Mouse (Mus musculus) hindbrain, embryonic 16.5 days (tissue): Measurements from ENCODE around the gene Crip2. TPM values are rescaled to one million over a fixed set of nuclear protein-coding genes. Genes with fewer than 3 reads are reported as not detected.

Source experiments
- ATAC-seq: fragments of 200-750 bp; cut with Nextera tagmentation; 2 replicates; pipeline ENCODE4 v1.8.0; 2017; ENCODE audit warnings: moderate TSS enrichment, moderate library complexity
- H3K27ac ChIP-seq: fragments of 300-500 bp; sonication (generic); 2 replicates; pipeline ENCODE4 v1.5.1; 2014; ENCODE audit warnings: low read depth, mild to moderate bottlenecking, control low read depth, low read length, moderate library complexity
- H3K27me3 ChIP-seq: fragments of 300-500 bp; sonication (generic); replicated peaks from 2 replicates; pipeline ENCODE4 v1.6.1; 2014; ENCODE audit warnings: low read length; ENCODE audit not compliant: control insufficient read depth, insufficient read depth
- H3K36me3 ChIP-seq: fragments of 300-500 bp; sonication (generic); 2 replicates; pipeline ENCODE4 v1.6.1; 2014; ENCODE audit warnings: mild to moderate bottlenecking, low read length, moderate library complexity, mixed read lengths; ENCODE audit not compliant: control insufficient read depth, insufficient read depth
- H3K4me1 ChIP-seq: fragments of 300-500 bp; sonication (generic); 2 replicates; pipeline ENCODE4 v1.6.1; 2014; ENCODE audit warnings: low read depth, low read length; ENCODE audit not compliant: control insufficient read depth, insufficient read depth
- H3K4me2 ChIP-seq: fragments of 300-500 bp; sonication (generic); 2 replicates; pipeline ENCODE4 v1.6.1; 2014; ENCODE audit warnings: mild to moderate bottlenecking, low read length, control low read depth, moderate library complexity
- H3K4me3 ChIP-seq: fragments of 300-500 bp; sonication (generic); 2 replicates; pipeline ENCODE4 v1.5.1; 2014; ENCODE audit warnings: mild to moderate bottlenecking, low read length, control low read depth, moderate library complexity
- H3K9ac ChIP-seq: fragments of 300-500 bp; sonication (generic); 2 replicates; pipeline ENCODE4 v1.6.1; 2014; ENCODE audit warnings: low read depth, mild to moderate bottlenecking, control low read depth, low read length, moderate library complexity
- H3K9me3 ChIP-seq: fragments of 300-500 bp; sonication (generic); 2 replicates; pipeline ENCODE4 v1.6.1; 2014; ENCODE audit warnings: mild to moderate bottlenecking, low read length, moderate library complexity; ENCODE audit not compliant: control insufficient read depth
- WGBS: fragments of 180-500 bp; shearing (Covaris S2); extraction: QIAGEN DNeasy Blood & Tissue Kit; methylation state at CpG from one replicate; pipeline ENCODE4 v1.1.7; 2014; 5-methylcytosine and 5-hydroxymethylcytosine counted together
- polyA plus RNA-seq: library from polyadenylated mRNA; unstranded; fragments of >200 nt; fragmentation: Nextera tagmentation; extraction: Ambion mirVana; gene quantifications from 2 replicates; pipeline ENCODE4 v1.2.1, GENCODE M21; 2015

Gene Crip2
- polyA plus RNA-seq, 1 experiment from 2014 or later, result 346 TPM

DNA sequence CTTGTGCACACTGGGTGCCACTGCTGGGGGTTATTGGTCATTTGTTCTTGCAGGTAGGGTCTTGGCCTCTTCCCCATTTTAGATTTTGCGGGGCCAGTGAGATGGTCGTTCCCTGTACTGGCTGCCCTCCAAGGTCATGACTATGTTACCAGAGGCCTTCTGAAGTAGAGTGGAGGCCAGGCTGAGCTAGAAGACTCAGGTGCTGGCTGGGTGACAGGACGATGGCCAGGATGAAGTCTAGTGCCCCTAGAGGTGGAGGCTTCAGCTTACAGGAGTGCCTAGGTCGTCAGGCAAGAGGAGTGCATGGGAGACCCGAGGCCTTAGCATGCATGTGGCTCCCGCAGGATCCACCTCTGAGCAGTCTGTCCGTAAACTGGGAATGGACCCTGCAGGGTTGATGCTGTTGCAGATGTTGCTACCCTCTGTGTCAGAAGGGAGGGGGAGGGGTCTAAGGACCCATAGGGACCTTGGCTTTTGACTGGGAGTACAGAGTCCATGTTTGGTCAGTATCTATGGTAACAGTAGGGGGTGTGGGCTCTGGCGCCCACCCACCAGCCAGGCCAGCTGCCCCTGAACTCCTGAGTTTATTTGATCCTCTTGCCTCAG is 36.1 kb upstream of the Crip2 start:
- H3K4me3 ChIP-seq, result no peak overlapping the region

DNA sequence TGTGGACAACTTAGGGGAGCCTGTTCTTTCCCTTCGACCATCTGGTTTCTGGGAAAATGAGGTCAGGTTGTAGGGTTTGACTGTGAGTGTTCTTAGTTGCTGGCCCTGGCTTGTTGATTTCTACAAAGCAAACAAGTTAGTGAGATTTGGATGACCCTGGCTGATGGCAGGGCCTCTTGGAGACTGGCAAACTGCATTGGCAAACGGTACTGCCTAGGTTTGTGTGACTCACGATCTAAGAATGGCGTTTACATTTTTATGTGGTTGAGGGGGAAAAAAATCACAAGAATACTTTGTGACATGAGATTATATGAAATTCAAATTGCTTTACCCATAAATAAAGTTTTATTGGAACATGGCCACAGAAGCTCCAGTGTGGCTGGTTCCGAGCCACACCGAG is 33.6 kb upstream of the Crip2 start:
- Histone ChIP-seq H3K4me2 (no peak overlapping the region), H3K9me3 (no peaks in the 10 kb centered on the region), H3K36me3 (no peaks in the 10 kb centered on the region), H3K4me3 (no peak overlapping the region), H3K27ac (no peak overlapping the region), H3K9ac (no peak overlapping the region), H3K4me1 (peaks cover 12% of the 10 kb centered on the region), H3K27me3 (no peaks in the 10 kb centered on the region)
- no peak for ATAC-seq
- whole genome bisulfite sequencing, result 92% methylated on average over 6 of the region's 6 CpGs

More for the DNA sequence above, 36.1 kb upstream of the Crip2 start:
- no peaks in the 10 kb centered on the region for H3K36me3 ChIP-seq
- no peaks in the 10 kb centered on the region for H3K9me3 ChIP-seq
- H3K27me3 ChIP-seq, result no peaks in the 10 kb centered on the region
- no peak for ATAC-seq
- no peak overlapping the region for H3K9ac ChIP-seq
- no peak overlapping the region for H3K27ac ChIP-seq
- H3K4me1 ChIP-seq, result peaks cover 29% of the 10 kb centered on the region
- no peak overlapping the region for H3K4me2 ChIP-seq
- 80% methylated on average over 8 of the region's 8 CpGs for WGBS

DNA sequence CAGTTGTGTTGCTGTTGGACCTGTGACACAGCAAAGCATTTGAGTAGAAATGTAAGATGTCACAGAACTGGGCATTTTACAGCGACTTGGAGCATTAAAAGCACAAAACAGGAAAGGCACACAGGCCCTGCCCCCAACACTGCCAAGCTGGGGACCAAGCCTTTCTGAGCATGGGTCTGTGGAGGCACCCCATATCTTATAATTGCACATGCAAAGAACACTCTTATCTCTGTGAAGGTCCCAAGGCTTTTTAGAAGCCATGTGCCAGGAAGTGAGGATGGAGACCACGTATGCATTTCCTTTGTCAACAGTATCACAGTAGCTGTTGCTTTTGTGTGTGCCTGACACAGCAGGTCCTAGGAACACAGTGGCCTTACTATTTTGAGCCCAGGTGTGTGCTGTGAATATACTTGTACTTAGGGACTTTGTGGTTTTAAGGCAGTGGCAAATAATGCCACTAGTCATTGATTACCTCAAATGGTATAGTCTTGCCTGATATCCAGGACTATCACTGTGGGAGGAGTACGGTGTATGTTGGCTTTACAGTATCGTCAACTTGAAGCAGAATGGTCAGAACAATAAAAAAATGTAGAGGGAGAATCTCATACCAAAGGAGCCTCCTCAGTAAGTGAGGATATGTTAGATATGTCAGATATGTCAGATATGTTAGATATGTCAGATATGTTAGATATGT is 32.5 kb upstream of the Crip2 start:
- no peak for ATAC-seq
- no peak overlapping the region for H3K9ac ChIP-seq
- peaks cover 9% of the 10 kb centered on the region for H3K4me1 ChIP-seq
- H3K9me3 ChIP-seq, result no peaks in the 10 kb centered on the region
- H3K36me3 ChIP-seq, result peaks cover 3% of the 10 kb centered on the region; the same call in 1 of the 2 replicates
- H3K4me3 ChIP-seq, result no peak overlapping the region
- no peak overlapping the region for H3K4me2 ChIP-seq
- 83% methylated on average over 4 of the region's 4 CpGs for WGBS
- no peaks in the 10 kb centered on the region for H3K27me3 ChIP-seq
- no peak overlapping the region for H3K27ac ChIP-seq

DNA sequence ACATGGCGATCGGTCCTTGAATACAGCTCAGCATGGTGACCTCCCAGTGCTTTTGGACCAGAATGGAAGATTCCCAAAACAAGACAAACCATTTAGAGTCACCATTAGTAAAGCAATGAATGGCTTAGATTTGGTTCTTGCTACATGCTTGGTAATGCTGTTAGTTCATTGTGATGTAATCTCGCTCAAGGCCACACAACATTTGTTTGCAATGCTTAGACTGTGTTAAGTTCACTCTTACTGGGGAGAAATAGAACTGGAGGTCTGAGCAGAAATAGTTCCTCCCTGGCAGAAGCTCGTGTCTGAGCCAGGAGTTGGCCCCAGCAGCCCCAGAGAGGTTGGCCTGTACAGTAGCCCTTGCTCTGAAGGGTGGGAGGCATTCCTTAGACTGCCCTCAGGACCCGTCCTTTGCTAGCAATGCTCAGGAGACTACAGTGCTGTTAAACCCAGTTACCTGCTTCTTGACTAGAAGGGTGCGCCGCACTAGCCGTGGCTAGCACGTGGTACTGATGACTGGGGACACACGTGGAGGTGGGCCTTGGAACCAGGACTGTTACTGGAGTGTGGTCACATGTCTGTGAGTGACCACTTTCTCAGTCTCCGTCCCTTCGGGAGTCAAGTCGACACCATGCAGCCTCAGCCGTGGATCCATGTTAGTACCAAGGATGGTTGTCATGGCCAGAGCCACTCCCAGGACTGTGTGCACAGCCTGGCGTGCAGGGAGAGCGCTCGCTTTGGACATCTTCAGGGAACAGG is 31.3 kb upstream of the Crip2 start:
- Histone ChIP-seq H3K4me1 (peaks cover 6% of the 10 kb centered on the region), H3K27me3 (no peaks in the 10 kb centered on the region), H3K9ac (no peak overlapping the region), H3K27ac (no peak overlapping the region), H3K4me2 (no peak overlapping the region), H3K9me3 (no peaks in the 10 kb centered on the region), H3K36me3 (peaks cover 4% of the 10 kb centered on the region; the same call in 1 of the 2 replicates), H3K4me3 (no peak overlapping the region)
- WGBS, result 84% methylated on average over 17 of the region's 17 CpGs
- no peak for ATAC-seq

DNA sequence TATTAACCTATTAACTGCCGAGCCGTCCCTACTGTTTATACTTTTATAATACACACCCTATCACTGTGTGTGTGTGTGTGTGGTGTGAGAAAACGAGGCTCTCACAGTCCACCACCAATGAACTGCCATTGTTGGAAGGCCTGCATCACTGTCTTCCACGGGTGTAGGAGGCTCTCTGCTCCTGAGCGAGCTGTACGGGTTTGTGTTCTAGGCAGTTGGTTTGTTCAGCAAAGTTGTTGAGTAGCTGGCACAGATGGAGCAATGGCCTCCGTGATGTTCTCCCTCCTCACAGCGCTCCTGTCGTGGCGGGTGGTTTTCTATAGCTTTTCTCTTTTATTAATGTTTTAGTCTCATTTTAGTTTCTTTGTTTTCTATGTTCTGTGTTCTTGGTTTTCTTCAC is 30.2 kb upstream of the Crip2 start:
- Histone ChIP-seq H3K9me3 (no peaks in the 10 kb centered on the region), H3K4me1 (peaks cover 6% of the 10 kb centered on the region), H3K27me3 (no peaks in the 10 kb centered on the region), H3K4me2 (no peak overlapping the region), H3K27ac (no peak overlapping the region), H3K36me3 (peaks cover 8% of the 10 kb centered on the region), H3K4me3 (no peak overlapping the region), H3K9ac (no peak overlapping the region)
- 87% methylated on average over 10 of the region's 10 CpGs for WGBS
- no peak for ATAC-seq

DNA sequence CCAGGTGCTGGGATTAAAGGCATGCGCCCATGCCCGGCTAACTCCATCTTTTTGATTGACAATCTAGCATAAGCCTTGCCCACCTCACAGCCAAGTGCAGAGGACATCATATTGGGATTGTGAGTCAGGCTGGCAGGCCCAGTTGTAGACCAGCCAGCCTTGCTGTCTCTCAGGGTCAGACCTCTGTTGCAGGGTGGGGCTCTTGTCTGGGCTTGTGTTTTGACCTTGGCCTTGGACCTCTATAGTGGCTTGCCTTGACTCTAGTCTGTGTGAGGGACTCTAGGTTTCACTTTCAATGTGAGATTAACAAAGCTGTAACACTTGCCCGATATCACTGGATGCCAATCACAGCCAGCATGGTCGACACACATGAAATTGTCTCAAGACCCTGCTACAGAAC is 25.9 kb upstream of the Crip2 start:
- Histone ChIP-seq H3K9ac (no peak overlapping the region), H3K27ac (no peak overlapping the region), H3K27me3 (no peaks in the 10 kb centered on the region), H3K4me2 (no peak overlapping the region), H3K4me3 (no peak overlapping the region), H3K36me3 (peaks cover 12% of the 10 kb centered on the region), H3K4me1 (peaks cover 6% of the 10 kb centered on the region; the same call in 1 of the 2 replicates), H3K9me3 (no peaks in the 10 kb centered on the region)
- WGBS, result 90% methylated on average over 4 of the region's 4 CpGs
- no peak for ATAC-seq

DNA sequence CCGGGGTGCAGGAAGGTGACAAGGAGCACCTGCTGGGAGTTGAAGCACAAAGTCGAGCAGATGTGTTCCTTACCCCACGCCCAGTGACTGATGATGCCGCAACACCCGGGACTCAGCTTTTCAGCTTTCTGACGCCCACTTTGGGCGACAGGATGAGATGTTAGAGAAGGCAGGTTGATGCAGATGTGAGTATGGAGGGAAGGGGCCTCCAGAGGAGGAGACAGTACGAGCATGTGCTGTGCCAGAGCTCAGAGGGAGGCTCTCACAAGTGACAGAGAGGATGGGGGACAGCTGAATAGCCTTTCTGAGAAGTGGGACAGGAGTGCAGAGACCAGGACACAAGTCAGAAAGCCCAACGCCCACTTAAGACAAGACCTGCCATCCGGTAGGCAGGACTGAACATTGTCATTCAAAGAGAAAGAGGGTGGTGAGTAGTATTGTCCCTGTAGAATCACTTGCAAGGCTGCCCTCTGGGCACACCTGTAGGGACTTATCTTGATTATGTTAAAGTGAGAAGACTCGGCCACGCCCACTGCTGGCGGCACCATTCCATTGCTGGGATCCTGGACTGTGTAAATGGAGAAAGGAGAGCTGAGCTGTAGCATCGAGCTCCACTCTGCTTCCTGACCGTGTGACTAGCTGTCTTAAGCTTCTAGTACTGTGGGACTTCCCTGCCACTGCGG is 25.0 kb upstream of the Crip2 start:
- 85% methylated on average over 16 of the region's 16 CpGs for WGBS
- Histone ChIP-seq H3K27ac (no peak overlapping the region), H3K4me3 (no peak overlapping the region), H3K9me3 (no peaks in the 10 kb centered on the region), H3K4me2 (no peak overlapping the region), H3K4me1 (peaks cover 6% of the 10 kb centered on the region; the same call in 1 of the 2 replicates), H3K27me3 (no peaks in the 10 kb centered on the region), H3K36me3 (peaks cover 13% of the 10 kb centered on the region), H3K9ac (no peak overlapping the region)
- ATAC-seq, result no peak

DNA sequence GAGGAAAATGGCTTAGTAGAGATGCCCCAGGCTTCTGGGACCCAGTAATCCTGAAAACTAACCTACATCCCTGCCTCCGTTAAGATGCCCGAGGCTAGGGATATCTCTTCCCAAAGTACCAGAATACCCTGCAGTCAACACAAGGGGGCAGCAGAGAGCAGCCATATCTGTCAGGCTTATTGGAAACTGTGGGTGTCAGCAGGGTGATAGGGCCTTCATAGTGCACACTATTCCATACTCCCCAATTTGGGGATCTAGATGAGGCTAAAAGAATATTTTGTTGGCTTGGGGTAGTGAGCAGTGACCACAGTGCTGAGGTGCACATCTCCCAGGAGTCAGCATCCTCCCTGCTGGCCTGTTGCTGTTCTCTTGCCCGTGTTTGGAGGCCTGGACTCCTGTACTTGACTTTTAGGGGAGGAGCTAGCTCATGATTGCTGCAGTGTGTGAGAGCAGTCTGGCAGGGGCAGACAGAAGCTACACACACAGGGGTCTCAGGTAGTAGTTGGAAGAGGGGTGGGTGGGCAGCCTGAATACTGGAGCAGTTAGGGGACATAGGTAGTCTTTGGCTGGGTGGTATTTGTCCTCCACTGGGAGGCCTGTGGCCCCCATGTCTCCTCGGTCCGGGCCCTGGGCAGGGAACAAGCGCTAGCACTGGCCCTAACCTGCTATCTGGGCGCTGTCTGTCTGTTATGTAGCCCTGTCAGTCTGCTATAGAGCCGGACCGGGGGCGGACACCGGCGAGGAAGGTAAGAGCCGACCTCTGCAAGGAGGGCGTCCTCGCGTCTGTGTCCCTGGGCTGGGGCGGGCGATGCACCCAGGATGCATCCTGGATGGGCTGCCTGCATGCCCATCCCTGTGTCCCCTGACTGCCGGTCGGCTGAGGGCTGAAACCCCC is 20.3 kb upstream of the Crip2 start:
- Histone ChIP-seq H3K9me3 (no peaks in the 10 kb centered on the region), H3K36me3 (peaks cover 38% of the 10 kb centered on the region), H3K4me3 (no peak overlapping the region), H3K4me2 (no peak overlapping the region), H3K4me1 (no peaks in the 10 kb centered on the region), H3K9ac (no peak overlapping the region; the same call in 1 of the 2 replicates), H3K27me3 (no peaks in the 10 kb centered on the region), H3K27ac (no peak overlapping the region)
- 85% methylated on average over 18 of the region's 20 CpGs for WGBS
- ATAC-seq, result peak; percentile 55
